Mouse (Mus musculus): ENCODE data around the gene Usf2.

Gene Usf2

DNA sequence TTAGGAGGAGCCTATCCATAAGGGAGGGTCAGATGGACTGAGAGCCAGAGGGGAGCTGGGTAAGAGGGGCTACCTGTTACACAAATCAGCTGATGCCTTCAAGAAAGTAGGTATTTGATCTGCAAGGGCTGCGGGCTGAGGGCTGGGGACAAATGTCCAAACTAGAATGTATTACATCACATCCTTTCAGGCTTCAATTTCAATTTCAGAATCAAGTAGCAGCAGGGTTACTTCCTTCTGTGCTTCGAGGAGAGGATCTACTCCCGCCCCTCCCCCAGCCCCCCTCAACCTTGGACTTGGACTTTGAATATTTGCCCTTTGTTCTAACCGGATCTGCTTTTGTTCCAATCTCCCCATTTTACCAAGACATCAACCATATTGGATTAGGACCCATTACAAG lies 39.4 kb downstream of the Usf2 start:
- no peak for DNase-seq (ENCODE audit: extremely low spot score, low read depth, low spot score)

DNA sequence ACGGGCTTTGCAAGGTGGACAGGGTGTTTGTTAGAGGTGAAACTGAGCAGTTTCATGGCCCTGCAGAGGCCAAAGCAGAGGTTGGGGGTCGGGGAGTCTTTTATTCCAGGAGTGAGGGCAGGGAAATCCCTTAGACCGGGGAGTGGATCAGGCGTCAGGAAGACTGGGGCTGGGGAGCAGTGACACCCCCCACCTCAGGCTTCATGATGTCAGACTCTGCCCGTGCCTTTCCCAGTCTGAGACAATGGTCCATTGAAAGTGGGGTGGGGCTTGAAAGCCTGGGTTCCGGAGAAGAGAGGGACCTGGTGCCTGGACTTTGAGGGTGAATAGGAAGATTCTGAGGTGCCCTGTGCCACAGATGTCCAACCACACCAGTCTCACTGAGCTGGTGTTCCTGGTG lies 39.9 kb downstream of the Usf2 start:
- DNase-seq (ENCODE audit: extremely low spot score, low read depth, low spot score) = no peak

DNA sequence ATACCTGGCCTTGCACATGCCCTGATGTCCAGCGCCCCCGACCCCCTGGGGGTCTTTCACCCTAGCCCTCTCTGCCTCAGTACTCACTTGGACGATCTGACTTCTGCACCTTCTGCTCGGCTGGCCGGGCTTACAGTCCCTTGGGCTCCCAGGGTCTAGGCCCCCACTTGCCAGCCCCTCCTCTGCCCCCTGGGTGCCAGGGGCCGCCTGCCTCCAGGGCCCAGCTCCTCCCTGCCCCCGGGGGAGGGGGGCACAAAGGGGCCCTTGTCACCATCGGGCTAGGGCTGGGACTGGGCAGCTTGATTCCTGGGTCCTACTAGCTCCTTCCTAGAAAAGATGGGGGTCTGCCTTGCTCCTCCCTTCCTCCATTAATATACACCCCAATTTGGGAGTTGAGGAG lies 41.9 kb downstream of the Usf2 start, which contains the start of gene Mag:
Mag (minus strand) TSS at position 142 of the 400 bp plus-strand sequence.
- no peak for DNase-seq (ENCODE audit: extremely low spot score, low read depth, low spot score)

DNA sequence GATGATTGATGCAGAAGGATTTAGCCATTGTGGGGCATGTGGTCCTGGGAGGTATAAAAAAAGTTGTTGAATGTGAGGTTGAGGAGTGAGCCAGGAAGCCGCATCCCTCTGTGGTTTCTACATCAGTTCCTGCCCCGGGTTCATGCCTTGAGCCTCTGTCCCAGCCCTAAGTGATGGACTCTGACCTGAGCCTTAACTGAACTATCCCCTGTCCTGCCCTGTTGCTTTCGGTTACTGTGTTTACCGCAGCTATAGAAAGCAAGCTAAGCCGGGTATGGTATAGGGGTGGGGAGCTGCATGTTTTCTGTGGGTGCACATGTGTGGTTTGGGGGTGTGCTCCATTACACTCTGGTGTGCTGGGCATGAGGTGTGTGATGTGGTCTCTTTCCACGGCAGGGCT lies 46.8 kb downstream of the Usf2 start:
- DNase-seq (ENCODE audit: extremely low spot score, low read depth, low spot score) = no peak

DNA sequence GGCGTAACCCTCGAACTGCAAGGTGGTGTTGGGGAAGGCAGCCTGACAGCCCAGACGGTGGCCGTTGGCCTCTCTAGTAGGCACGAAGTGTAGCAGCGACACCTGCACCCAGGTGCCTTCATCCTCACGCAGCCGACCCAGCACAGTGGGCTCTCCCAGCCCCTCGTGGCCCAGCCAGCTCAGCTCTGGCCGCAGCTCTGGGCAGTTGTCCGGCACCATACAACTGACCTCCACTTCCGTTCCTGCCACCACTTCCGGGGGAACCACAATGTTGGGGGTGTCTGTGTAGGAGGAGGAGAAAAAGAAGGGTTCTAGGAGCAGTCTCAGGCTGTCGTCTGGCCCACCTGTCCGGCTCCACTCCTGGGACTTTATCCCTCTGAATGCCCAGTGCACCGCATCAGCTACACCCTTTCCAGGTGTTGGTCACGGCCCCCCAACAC lies 47.6 kb downstream of the Usf2 start:
- DNase-seq (ENCODE audit: extremely low spot score, low read depth, low spot score) = no peak

DNA sequence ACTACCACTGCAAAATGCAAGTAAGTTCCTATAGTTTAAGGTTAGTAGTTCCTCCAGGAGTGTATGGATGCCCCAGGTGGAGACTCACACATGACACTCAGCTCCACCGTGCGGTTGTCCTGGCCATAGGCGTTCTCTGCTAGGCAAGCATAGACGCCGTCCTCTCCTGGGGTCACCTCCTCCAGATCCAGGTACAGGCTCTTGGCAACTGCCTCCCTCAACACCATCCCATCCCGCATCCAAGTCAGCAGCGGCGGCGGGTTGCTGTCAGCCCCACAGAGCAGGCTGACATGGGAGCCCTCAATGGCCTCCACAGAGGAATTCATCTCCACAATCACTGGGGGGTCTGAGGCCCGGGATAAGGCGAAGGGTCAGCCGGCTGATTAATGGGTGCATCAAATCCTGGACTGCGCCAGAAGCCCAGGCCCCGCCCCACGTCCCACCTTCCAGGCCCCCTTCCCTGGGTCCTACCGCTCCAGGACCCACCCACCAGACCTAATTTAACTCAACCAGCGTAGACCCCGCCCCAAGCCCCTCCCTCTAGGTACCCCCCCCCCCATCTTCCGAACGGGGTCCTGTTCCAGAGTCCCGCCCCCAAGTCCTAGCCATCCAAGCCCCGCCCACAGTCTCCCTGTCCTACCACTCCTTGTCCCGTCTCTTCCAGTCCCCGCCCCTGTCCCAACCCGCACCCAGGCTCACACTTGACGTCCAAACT lies 48.2 kb downstream of the Usf2 start:
- no peak for DNase-seq (ENCODE audit: extremely low spot score, low read depth, low spot score)

DNA sequence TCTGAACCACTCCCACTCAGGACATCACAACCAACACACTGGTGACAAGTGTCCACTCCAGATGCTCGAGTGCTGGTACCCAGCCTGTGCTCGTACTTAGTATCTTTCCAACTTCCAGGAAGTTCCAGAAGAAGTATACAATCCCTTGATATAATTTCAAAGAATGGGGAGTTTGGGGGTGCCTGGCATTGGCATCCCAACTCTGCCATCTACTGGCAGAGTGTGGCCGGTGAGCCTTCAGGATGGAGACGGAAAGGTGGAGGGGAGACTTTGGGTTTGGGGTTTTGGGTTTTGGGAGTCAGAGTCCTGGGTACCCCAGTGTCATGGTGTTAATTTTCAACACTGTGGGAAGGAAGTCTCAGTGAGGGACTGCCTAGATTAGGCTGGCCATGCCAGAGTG lies 52.6 kb downstream of the Usf2 start:
- DNase-seq (ENCODE audit: extremely low spot score, low read depth, low spot score) = no peak
